Mouse (Mus musculus) neural tube, embryonic 12.5 days (tissue): ENCODE results near the gene Slc17a1. TPM values are rescaled to one million over a fixed set of nuclear protein-coding genes. Genes with fewer than 3 reads are reported as not detected.

Experiments
- ATAC-seq: fragments of 200-750 bp; cut with Nextera tagmentation; 2 replicates; pipeline ENCODE4 v1.8.0; 2017; ENCODE audit warnings: low read depth, mild to moderate bottlenecking, moderate TSS enrichment, moderate library complexity; ENCODE audit not compliant: low FRiP score
- H3K27ac ChIP-seq: fragments of 300-500 bp; sonication (generic); 2 replicates; pipeline ENCODE4 v1.5.1; 2016
- H3K27me3 ChIP-seq: fragments of 300-500 bp; sonication (generic); replicated peaks from 2 replicates; pipeline ENCODE4 v1.6.1; 2016; ENCODE audit warnings: mild to moderate bottlenecking
- H3K36me3 ChIP-seq: fragments of 300-500 bp; sonication (generic); 2 replicates; pipeline ENCODE4 v1.6.1; 2016; ENCODE audit warnings: mild to moderate bottlenecking
- H3K4me1 ChIP-seq: fragments of 300-500 bp; sonication (generic); 2 replicates; pipeline ENCODE4 v1.6.1; 2016
- H3K4me2 ChIP-seq: fragments of 300-500 bp; sonication (generic); replicated peaks from 2 replicates; pipeline ENCODE4 v1.6.1; 2016; ENCODE audit warnings: mild to moderate bottlenecking
- H3K4me3 ChIP-seq: fragments of 300-500 bp; sonication (generic); 2 replicates; pipeline ENCODE4 v1.5.1; 2016
- H3K9ac ChIP-seq: fragments of 300-500 bp; sonication (generic); 2 replicates; pipeline ENCODE4 v1.6.1; 2016; ENCODE audit warnings: mild to moderate bottlenecking
- H3K9me3 ChIP-seq: fragments of 300-500 bp; sonication (generic); 2 replicates; pipeline ENCODE4 v1.6.1; 2016; ENCODE audit warnings: mild to moderate bottlenecking
- WGBS: fragments of 180-500 bp; shearing (Covaris S2); methylation state at CpG from one replicate; pipeline ENCODE4 v1.1.7; 2016; 5-methylcytosine and 5-hydroxymethylcytosine counted together
- polyA plus RNA-seq: library from polyadenylated mRNA; unstranded; fragments of >200 nt; fragmentation: Nextera tagmentation; extraction: Ambion mirVana; gene quantifications from 2 replicates; pipeline ENCODE4 v1.2.1, GENCODE M21; 2016

Gene Slc17a1
- polyA plus RNA-seq, 1 experiment from 2014 or later = not detected

- no peak for ATAC-seq
- Histone ChIP-seq H3K4me1 (peaks cover 2% of the 10 kb centered on the region; the same call in 1 of the 2 replicates), H3K4me3 (no peak overlapping the region), H3K36me3 (no peaks in the 10 kb centered on the region), H3K9ac (no peak overlapping the region), H3K27me3 (no peaks in the 10 kb centered on the region), H3K9me3 (no peaks in the 10 kb centered on the region), H3K27ac (no peak overlapping the region), H3K4me2 (no peak overlapping the region)
- WGBS = 73% methylated on average over 6 of the region's 6 CpGs
These were observed 30.7 kb downstream of the Slc17a1 start for GRCm38 (mm10) chr13:23898242-23898641.

GRCm38 (mm10) chr13:23906906-23907305, 39.4 kb downstream of the Slc17a1 start:
- H3K4me1 ChIP-seq = no peaks in the 10 kb centered on the region
- no peak overlapping the region for H3K4me2 ChIP-seq
- H3K27ac ChIP-seq = no peak overlapping the region
- no peaks in the 10 kb centered on the region for H3K36me3 ChIP-seq
- H3K27me3 ChIP-seq = no peaks in the 10 kb centered on the region
- WGBS = 95% methylated on average over 5 of the region's 5 CpGs
- no peak for ATAC-seq
- H3K4me3 ChIP-seq = no peak overlapping the region
- H3K9me3 ChIP-seq = no peaks in the 10 kb centered on the region
- H3K9ac ChIP-seq = no peak overlapping the region

DNA sequence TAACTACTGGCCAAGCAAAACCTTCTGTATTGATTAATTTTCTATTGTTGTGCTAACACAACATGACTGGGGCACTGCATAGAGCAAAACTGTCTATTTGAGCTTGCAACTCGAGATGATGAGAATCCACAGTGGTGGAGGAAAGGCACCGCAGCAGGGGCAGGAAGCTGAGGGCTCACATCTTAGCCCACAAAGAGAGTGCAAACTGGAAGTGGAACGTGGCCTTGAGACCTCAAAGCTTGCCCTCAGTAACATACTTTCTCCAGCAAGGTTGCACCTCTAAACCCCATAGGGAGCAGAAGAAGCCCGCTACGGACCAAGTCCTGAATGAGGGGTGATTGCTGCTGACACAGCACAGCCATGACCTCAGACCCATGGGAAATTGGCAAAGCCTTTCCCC, 42.6 kb downstream of the Slc17a1 start:
- 84% methylated on average over 5 of the region's 5 CpGs for WGBS
- no peak for ATAC-seq
- no peak overlapping the region for H3K27ac ChIP-seq

DNA sequence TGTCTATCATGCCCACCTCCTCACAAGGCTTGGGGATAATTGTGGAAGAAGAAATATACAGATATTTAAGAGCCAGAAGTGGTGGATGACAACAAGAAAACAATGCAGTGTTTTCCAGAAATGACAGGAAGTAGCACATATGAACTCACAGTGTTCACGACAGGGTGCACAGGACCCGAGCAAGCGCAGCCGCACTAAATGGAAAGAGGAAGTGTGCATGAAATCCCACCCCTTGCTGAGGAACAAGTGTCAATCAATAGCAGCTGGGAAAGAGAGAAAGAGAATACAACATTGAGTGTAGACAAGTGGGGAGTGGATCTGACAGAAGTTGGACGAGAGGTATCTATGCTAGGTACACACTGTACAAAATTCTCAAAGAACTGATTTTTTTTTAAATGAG, 43.8 kb downstream of the Slc17a1 start:
- Histone ChIP-seq H3K27ac (no peak overlapping the region), H3K9ac (no peak overlapping the region), H3K4me3 (no peak overlapping the region), H3K4me1 (0 out of 2 replicates have a peak, but pooled peaks cover 3% of the 10 kb centered on the region), H3K36me3 (no peaks in the 10 kb centered on the region), H3K27me3 (no peaks in the 10 kb centered on the region), H3K4me2 (no peak overlapping the region), H3K9me3 (no peaks in the 10 kb centered on the region)
- 87% methylated on average over 5 of the region's 5 CpGs for WGBS
- no peak for ATAC-seq

More for the DNA sequence above, 42.6 kb downstream of the Slc17a1 start:
- no peaks in the 10 kb centered on the region for H3K36me3 ChIP-seq
- no peaks in the 10 kb centered on the region for H3K4me1 ChIP-seq
- no peak overlapping the region for H3K4me2 ChIP-seq
- H3K4me3 ChIP-seq = no peak overlapping the region
- H3K9ac ChIP-seq = no peak overlapping the region
- H3K9me3 ChIP-seq = no peaks in the 10 kb centered on the region
- H3K27me3 ChIP-seq = no peaks in the 10 kb centered on the region

GRCm38 (mm10) chr13:23913791-23914306, 46.3 kb downstream of the Slc17a1 start:
- Histone ChIP-seq H3K9ac (no peak overlapping the region), H3K36me3 (no peaks in the 10 kb centered on the region), H3K9me3 (no peaks in the 10 kb centered on the region), H3K4me3 (no peak overlapping the region), H3K4me1 (peaks cover 3% of the 10 kb centered on the region; the same call in 1 of the 2 replicates), H3K27me3 (no peaks in the 10 kb centered on the region), H3K4me2 (no peak overlapping the region), H3K27ac (no peak overlapping the region)
- ATAC-seq = no peak
- WGBS = 45% methylated on average over 6 of the region's 6 CpGs

- no peak within 1 kb of the TSS for H3K9ac ChIP-seq
- no peaks in the 10 kb centered on the region for H3K27me3 ChIP-seq
- H3K9me3 ChIP-seq = no peaks in the 10 kb centered on the region
- no peak for ATAC-seq
- H3K36me3 ChIP-seq = no peaks in the 10 kb centered on the region
- no peak within 1 kb of the TSS for H3K4me2 ChIP-seq
- H3K4me1 ChIP-seq = peaks cover 3% of the 10 kb centered on the region; the same call in 1 of the 2 replicates
- H3K4me3 ChIP-seq = no peak within 1 kb of the TSS
- WGBS = 66% methylated on average over 9 of the region's 9 CpGs
- H3K27ac ChIP-seq = no peak within 1 kb of the TSS
These were observed 47.0 kb downstream of the Slc17a1 start, which contains the start of gene Slc17a4 for GRCm38 (mm10) chr13:23914376-23915167. Gene Slc17a4 (minus strand): TSS chr13:23915009.

DNA sequence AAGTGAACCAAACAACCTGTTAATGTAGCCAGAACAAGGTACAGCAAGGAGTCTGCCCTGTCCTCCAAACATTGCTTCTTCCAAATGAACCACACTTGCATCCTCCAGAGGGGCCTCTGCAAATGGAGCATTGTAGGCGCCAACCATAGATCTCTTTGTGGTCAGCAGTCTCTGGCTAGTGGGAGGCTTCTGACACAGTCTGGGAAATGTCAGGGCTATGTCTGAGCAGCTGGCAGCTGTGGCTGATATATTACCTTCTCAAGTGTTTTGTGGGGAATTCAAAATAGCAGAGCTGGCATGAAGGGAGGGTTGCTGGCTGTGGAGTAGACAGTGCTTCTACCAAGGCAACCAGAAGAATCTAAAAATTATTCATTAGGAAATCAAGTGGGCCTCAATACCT, 48.6 kb downstream of the Slc17a1 start:
- H3K4me3 ChIP-seq = no peak overlapping the region
- H3K9ac ChIP-seq = no peak overlapping the region
- 84% methylated on average over 1 of the region's 1 CpGs for WGBS
- no peaks in the 10 kb centered on the region for H3K9me3 ChIP-seq
- H3K27me3 ChIP-seq = no peaks in the 10 kb centered on the region
- H3K27ac ChIP-seq = no peak overlapping the region
- ATAC-seq = no peak
- no peaks in the 10 kb centered on the region for H3K36me3 ChIP-seq
- H3K4me2 ChIP-seq = no peak overlapping the region
- H3K4me1 ChIP-seq = peaks cover 3% of the 10 kb centered on the region; the same call in 1 of the 2 replicates

- Histone ChIP-seq H3K4me2 (no peak overlapping the region), H3K4me3 (no peak overlapping the region), H3K27ac (no peak overlapping the region), H3K9ac (no peak overlapping the region), H3K27me3 (no peaks in the 10 kb centered on the region), H3K9me3 (no peaks in the 10 kb centered on the region), H3K36me3 (no peaks in the 10 kb centered on the region), H3K4me1 (peaks cover 3% of the 10 kb centered on the region; the same call in 1 of the 2 replicates)
- WGBS = 78% methylated on average over 4 of the region's 4 CpGs
- ATAC-seq = no peak
These were observed 50.1 kb downstream of the Slc17a1 start for GRCm38 (mm10) chr13:23917674-23918073.

DNA sequence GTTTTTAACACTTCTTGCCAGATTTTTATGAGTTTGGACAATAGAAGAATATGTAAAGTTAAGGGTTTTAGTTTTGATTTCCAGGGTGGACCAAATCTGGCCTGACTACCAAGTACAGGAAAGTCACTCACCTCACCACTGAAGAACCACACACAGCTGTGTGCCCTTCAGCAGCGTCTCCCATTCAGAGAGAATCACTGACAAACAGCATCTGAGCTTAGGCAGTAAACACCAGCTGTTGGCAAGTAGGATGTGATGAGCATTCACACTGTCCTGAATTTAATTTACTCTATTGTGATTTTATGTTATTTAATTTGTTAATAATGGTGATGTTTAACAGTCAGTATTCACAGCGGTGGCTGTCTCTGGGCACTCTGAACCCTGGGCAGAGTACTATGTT, 58.2 kb downstream of the Slc17a1 start:
- WGBS = 69% methylated on average over 2 of the region's 2 CpGs

DNA sequence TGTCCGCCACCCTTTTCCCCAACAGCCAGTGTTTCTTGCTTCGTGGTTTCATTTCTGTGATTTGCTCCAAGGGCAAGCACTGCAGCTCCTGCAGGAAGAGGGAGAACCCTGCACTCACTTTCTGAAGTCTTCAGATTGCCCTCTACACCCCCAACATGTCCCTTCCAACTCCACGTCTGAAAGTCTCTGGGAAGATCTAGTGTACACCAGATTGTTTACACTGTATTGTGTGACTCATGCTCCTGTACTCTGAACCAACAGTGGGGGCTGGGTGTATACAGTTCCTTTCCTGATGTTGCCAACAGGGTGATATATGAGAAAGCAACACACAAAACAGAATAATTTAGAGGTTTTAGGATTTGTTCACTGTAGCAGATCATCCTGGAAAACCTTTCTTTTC, 61.1 kb downstream of the Slc17a1 start:
- no peak for ATAC-seq
- H3K27me3 ChIP-seq = no peaks in the 10 kb centered on the region

More for the DNA sequence above, 58.2 kb downstream of the Slc17a1 start:
- H3K4me1 ChIP-seq = no peaks in the 10 kb centered on the region
- H3K9ac ChIP-seq = no peak overlapping the region
- no peaks in the 10 kb centered on the region for H3K36me3 ChIP-seq
- no peak for ATAC-seq
- H3K27me3 ChIP-seq = no peaks in the 10 kb centered on the region
- H3K4me2 ChIP-seq = no peak overlapping the region
- H3K9me3 ChIP-seq = no peaks in the 10 kb centered on the region
- H3K27ac ChIP-seq = no peak overlapping the region
- no peak overlapping the region for H3K4me3 ChIP-seq

GRCm38 (mm10) chr13:23930461-23930860, 62.9 kb downstream of the Slc17a1 start:
- Histone ChIP-seq H3K36me3 (no peaks in the 10 kb centered on the region), H3K9ac (no peak overlapping the region), H3K27me3 (no peaks in the 10 kb centered on the region), H3K4me1 (no peaks in the 10 kb centered on the region), H3K27ac (no peak overlapping the region), H3K4me2 (no peak overlapping the region), H3K9me3 (peaks cover 4% of the 10 kb centered on the region), H3K4me3 (no peak overlapping the region)
- 94% methylated on average over 9 of the region's 9 CpGs for WGBS
- no peak for ATAC-seq

More for the DNA sequence above, 61.1 kb downstream of the Slc17a1 start:
- 68% methylated on average over 3 of the region's 3 CpGs for WGBS
- no peaks in the 10 kb centered on the region; the same call in 1 of the 2 replicates for H3K9me3 ChIP-seq
- no peak overlapping the region for H3K27ac ChIP-seq
- H3K4me3 ChIP-seq = no peak overlapping the region
- no peak overlapping the region for H3K4me2 ChIP-seq
- no peaks in the 10 kb centered on the region for H3K36me3 ChIP-seq
- no peak overlapping the region for H3K9ac ChIP-seq
- H3K4me1 ChIP-seq = no peaks in the 10 kb centered on the region

DNA sequence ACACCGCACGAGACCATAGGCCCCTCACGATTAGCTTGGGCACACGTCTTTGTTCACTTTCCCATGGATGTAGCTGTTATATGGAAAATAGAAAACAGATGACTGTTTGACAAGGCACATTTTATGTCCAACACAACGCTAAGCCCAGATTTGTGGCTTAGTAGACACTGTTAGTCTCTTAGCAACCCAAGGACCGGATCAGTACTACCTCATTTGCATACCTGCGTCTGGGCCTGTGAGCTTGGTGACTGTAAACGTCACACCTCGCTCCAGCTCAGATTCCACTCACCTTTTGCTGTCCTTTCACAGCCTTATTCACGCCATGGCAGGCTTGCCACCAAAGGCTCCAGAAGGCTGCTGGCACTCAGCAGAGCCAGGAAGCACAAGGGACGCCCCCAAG, 63.4 kb downstream of the Slc17a1 start:
- 84% methylated on average over 11 of the region's 11 CpGs for WGBS
- no peaks in the 10 kb centered on the region for H3K4me1 ChIP-seq
- no peak overlapping the region for H3K4me3 ChIP-seq
- no peak overlapping the region for H3K9ac ChIP-seq
- no peak overlapping the region for H3K4me2 ChIP-seq
- no peak overlapping the region for H3K27ac ChIP-seq
- ATAC-seq = no peak
- H3K36me3 ChIP-seq = no peaks in the 10 kb centered on the region
- no peaks in the 10 kb centered on the region for H3K27me3 ChIP-seq
- H3K9me3 ChIP-seq = peaks cover 4% of the 10 kb centered on the region
